Mouse (Mus musculus) heart, embryonic 16.5 days (tissue): Measurements from ENCODE around the gene Stag3. TPM values are rescaled to one million over a fixed set of nuclear protein-coding genes. Genes with fewer than 3 reads are reported as not detected.

Experiments used
- ATAC-seq: fragments of 200-750 bp; cut with Nextera tagmentation; replicated peaks from 2 replicates; pipeline ENCODE4 v1.8.0; 2017; ENCODE audit warnings: moderate number of reproducible peaks; ENCODE audit not compliant: insufficient read depth, low FRiP score; ENCODE audit errors: extremely low read depth
- H3K27ac ChIP-seq: fragments of 300-500 bp; sonication (generic); 2 replicates; pipeline ENCODE4 v1.5.1; 2014; ENCODE audit warnings: mild to moderate bottlenecking, low read length, control low read depth, moderate library complexity
- H3K27me3 ChIP-seq: fragments of 300-500 bp; sonication (generic); 2 replicates; pipeline ENCODE4 v1.6.1; 2014; ENCODE audit warnings: low read length, mixed read lengths; ENCODE audit not compliant: control insufficient read depth, insufficient read depth
- H3K36me3 ChIP-seq: fragments of 300-500 bp; sonication (generic); 2 replicates; pipeline ENCODE4 v1.6.1; 2014; ENCODE audit not compliant: control insufficient read depth, insufficient read depth
- H3K4me1 ChIP-seq: fragments of 300-500 bp; sonication (generic); 2 replicates; pipeline ENCODE4 v1.6.1; 2014; ENCODE audit warnings: low read length, mixed read lengths; ENCODE audit not compliant: control insufficient read depth, insufficient read depth
- H3K4me2 ChIP-seq: fragments of 300-500 bp; sonication (generic); 2 replicates; pipeline ENCODE4 v1.6.1; 2014; ENCODE audit warnings: low read depth, mild to moderate bottlenecking, control low read depth, low read length
- H3K4me3 ChIP-seq: fragments of 300-500 bp; sonication (generic); 2 replicates; pipeline ENCODE4 v1.5.1; 2014; ENCODE audit warnings: mild to moderate bottlenecking, control low read depth, low read length
- H3K9ac ChIP-seq: fragments of 300-500 bp; sonication (generic); 2 replicates; pipeline ENCODE4 v1.6.1; 2014; ENCODE audit warnings: low read length, control low read depth
- H3K9me3 ChIP-seq: fragments of 300-500 bp; sonication (generic); replicated peaks from 2 replicates; pipeline ENCODE4 v1.6.1; 2016; ENCODE audit warnings: low read length; ENCODE audit not compliant: control insufficient read depth
- whole genome bisulfite sequencing: fragments of 180-500 bp; shearing (Covaris S2); extraction: QIAGEN DNeasy Blood & Tissue Kit; methylation state at CpG from one replicate; pipeline ENCODE4 v1.1.7; 2014; 5-methylcytosine and 5-hydroxymethylcytosine counted together
- polyA plus RNA-seq: library from polyadenylated mRNA; unstranded; fragments of >200 nt; fragmentation: Nextera tagmentation; extraction: Ambion mirVana; gene quantifications from 2 replicates; pipeline ENCODE4 v1.2.1, GENCODE M21; 2015

Gene Stag3
- polyA plus RNA-seq, 1 experiment from 2014 or later, result 2.0 TPM

DNA sequence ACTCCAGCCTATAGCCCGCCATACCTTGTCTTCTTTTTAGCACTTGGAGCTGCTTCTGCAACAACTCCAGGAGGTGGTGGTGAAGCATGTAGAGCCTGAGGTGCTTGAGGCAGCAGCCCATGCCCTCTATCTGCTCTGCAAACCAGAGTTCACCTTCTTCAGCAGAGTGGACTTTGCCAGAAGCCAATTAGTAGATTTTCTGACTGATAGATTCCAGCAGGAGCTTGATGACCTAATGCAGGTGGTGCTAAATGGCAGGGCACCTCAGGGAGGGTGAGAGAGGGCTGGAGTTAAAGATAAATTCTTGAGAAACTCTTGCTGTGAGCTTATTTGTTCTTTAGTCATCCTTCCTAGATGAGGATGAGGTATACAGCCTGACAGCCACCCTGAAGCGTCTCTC, 19.6 kb downstream of the Stag3 start:
- Histone ChIP-seq H3K4me2 (no peak overlapping the region), H3K4me1 (no peaks in the 10 kb centered on the region), H3K4me3 (no peak overlapping the region), H3K9me3 (no peaks in the 10 kb centered on the region), H3K36me3 (no peaks in the 10 kb centered on the region), H3K27ac (no peak overlapping the region), H3K27me3 (no peaks in the 10 kb centered on the region), H3K9ac (no peak overlapping the region)
- no peak for ATAC-seq
- WGBS, result 70% methylated on average over 2 of the region's 2 CpGs

- Histone ChIP-seq H3K27ac (no peak overlapping the region), H3K27me3 (no peaks in the 10 kb centered on the region), H3K4me1 (no peaks in the 10 kb centered on the region), H3K4me3 (no peak overlapping the region), H3K36me3 (no peaks in the 10 kb centered on the region), H3K9me3 (no peaks in the 10 kb centered on the region), H3K9ac (no peak overlapping the region), H3K4me2 (no peak overlapping the region)
- 76% methylated on average over 3 of the region's 3 CpGs for WGBS
- ATAC-seq, result no peak
These were observed 32.8 kb downstream of the Stag3 start for GRCm38 (mm10) chr5:138312795-138313194.

DNA sequence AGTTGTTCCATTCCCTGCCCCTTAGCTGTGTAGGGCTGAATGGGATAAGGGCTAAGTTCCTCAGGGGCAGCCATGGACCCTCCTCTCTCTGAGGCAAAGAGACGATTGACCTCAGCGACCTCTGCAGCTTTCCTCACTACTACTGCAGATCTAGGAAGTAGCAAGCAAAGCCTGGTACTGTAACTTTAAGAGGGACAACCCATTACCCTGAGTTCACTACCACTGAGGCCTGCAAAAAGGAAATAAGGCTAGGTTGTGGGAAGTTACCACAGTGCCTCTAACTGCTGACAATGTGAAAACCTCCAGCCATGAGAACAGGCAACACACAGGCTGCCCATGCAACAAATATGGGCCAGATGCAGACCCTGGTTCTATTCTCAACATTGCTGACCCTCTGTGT, 61.6 kb downstream of the Stag3 start, which contains the start of gene Pvrig:
Pvrig (plus strand) TSS at position 301 of the 400 bp plus-strand sequence.
- Histone ChIP-seq H3K4me2 (no peak within 1 kb of the TSS), H3K36me3 (no peaks in the 10 kb centered on the region), H3K9me3 (no peaks in the 10 kb centered on the region), H3K27ac (no peak within 1 kb of the TSS), H3K4me3 (no peak within 1 kb of the TSS), H3K9ac (no peak within 1 kb of the TSS), H3K4me1 (no peaks in the 10 kb centered on the region), H3K27me3 (no peaks in the 10 kb centered on the region)
- 76% methylated on average over 2 of the region's 2 CpGs for WGBS
- ATAC-seq, result no peak

GRCm38 (mm10) chr5:138343216-138343615, 63.2 kb downstream of the Stag3 start:
- WGBS, result 76% methylated on average over 3 of the region's 3 CpGs
- H3K9me3 ChIP-seq, result no peaks in the 10 kb centered on the region
- H3K36me3 ChIP-seq, result no peaks in the 10 kb centered on the region
- ATAC-seq, result no peak
- H3K4me1 ChIP-seq, result no peaks in the 10 kb centered on the region
- H3K4me3 ChIP-seq, result no peak overlapping the region
- no peaks in the 10 kb centered on the region for H3K27me3 ChIP-seq
- no peak overlapping the region for H3K9ac ChIP-seq
- H3K27ac ChIP-seq, result no peak overlapping the region
- no peak overlapping the region for H3K4me2 ChIP-seq

Other genes with a start within 250 kb of the Stag3 start
- not detected in 2 replicates for gene Smok3c, start 227.0 kb upstream of the Stag3 start, polyA plus RNA-seq
- 8.9 and 10.1 TPM in 2 replicates for gene Zkscan1, start 195.2 kb upstream of the Stag3 start, polyA plus RNA-seq
- gene Zscan21, start 163.3 kb upstream of the Stag3 start, polyA plus RNA-seq, result 37.6 and 42.7 TPM in 2 replicates
- gene Zfp113, start 124.5 kb upstream of the Stag3 start, polyA plus RNA-seq, result 11.5 and 12.0 TPM in 2 replicates
- 280 and 293 TPM in 2 replicates for gene Cops6, start 119.2 kb upstream of the Stag3 start, polyA plus RNA-seq
- 11.6 and 13.0 TPM in 2 replicates for gene Ap4m1, start 108.2 kb upstream of the Stag3 start, polyA plus RNA-seq
- gene Mcm7, start 107.8 kb upstream of the Stag3 start, polyA plus RNA-seq, result 113 and 126 TPM in 2 replicates
- gene Taf6, start 92.8 kb upstream of the Stag3 start, polyA plus RNA-seq, result 58.9 and 59.8 TPM in 2 replicates
- 22.3 and 23.8 TPM in 2 replicates for gene Cnpy4, start 92.8 kb upstream of the Stag3 start, polyA plus RNA-seq
- gene Mblac1, start 85.9 kb upstream of the Stag3 start, polyA plus RNA-seq, result 6.1 and 6.3 TPM in 2 replicates
- gene Nxpe5, start 54.3 kb upstream of the Stag3 start, polyA plus RNA-seq, result not detected in 2 replicates
- 71.9 and 79.3 TPM in 2 replicates for gene Lamtor4, start 24.8 kb upstream of the Stag3 start, polyA plus RNA-seq
- gene BC037034, start 16.2 kb upstream of the Stag3 start, polyA plus RNA-seq, result 2.2 and 3.0 TPM in 2 replicates
- gene Gal3st4, start 7.4 kb upstream of the Stag3 start, polyA plus RNA-seq, result 0.45 and 0.65 TPM in 2 replicates
- 0.09 and 0.10 TPM in 2 replicates for gene Gm43720, start 282 bp upstream of the Stag3 start, polyA plus RNA-seq
- gene Gpc2, start 235 bp upstream of the Stag3 start, polyA plus RNA-seq, result 5.7 and 7.7 TPM in 2 replicates
- 0.14 and 0.17 TPM in 2 replicates for gene Pvrig, start 61.7 kb downstream of the Stag3 start, polyA plus RNA-seq
- gene Zfp157, start 161.2 kb downstream of the Stag3 start, polyA plus RNA-seq, result 19.9 and 21.3 TPM in 2 replicates